Mouse (Mus musculus) hindbrain, embryonic 13.5 days (tissue): ENCODE results near the gene Faap20. TPM values are rescaled to one million over a fixed set of nuclear protein-coding genes. Genes with fewer than 3 reads are reported as not detected.
A peak's percentile ranks its signal among the peaks of the same experiment; 100 is the strongest.

Source experiments
- ATAC-seq: fragments of 200-750 bp; cut with Nextera tagmentation; 2 replicates; pipeline ENCODE4 v1.8.0; 2017; ENCODE audit warnings: moderate TSS enrichment; ENCODE audit not compliant: low FRiP score
- H3K27ac ChIP-seq: fragments of 300-500 bp; sonication (generic); 2 replicates; pipeline ENCODE4 v1.5.1; 2015; ENCODE audit warnings: inconsistent platforms, mild to moderate bottlenecking, moderate library complexity
- H3K27me3 ChIP-seq: fragments of 300-500 bp; sonication (generic); 2 replicates; pipeline ENCODE4 v1.6.1; 2015; ENCODE audit warnings: mild to moderate bottlenecking, inconsistent platforms
- H3K36me3 ChIP-seq: fragments of 300-500 bp; sonication (generic); 2 replicates; pipeline ENCODE4 v1.6.1; 2015; ENCODE audit warnings: mild to moderate bottlenecking, inconsistent platforms
- H3K4me1 ChIP-seq: fragments of 300-500 bp; sonication (generic); replicated peaks from 2 replicates; pipeline ENCODE4 v1.6.1; 2015; ENCODE audit warnings: inconsistent platforms
- H3K4me2 ChIP-seq: fragments of 300-500 bp; sonication (generic); 2 replicates; pipeline ENCODE4 v1.6.1; 2015; ENCODE audit warnings: inconsistent platforms, mild to moderate bottlenecking, moderate library complexity
- H3K4me3 ChIP-seq: fragments of 300-500 bp; sonication (generic); 2 replicates; pipeline ENCODE4 v1.5.1; 2015; ENCODE audit warnings: mild to moderate bottlenecking, inconsistent platforms
- H3K9ac ChIP-seq: fragments of 300-500 bp; sonication (generic); 2 replicates; pipeline ENCODE4 v1.6.1; 2015; ENCODE audit warnings: mild to moderate bottlenecking, inconsistent platforms
- H3K9me3 ChIP-seq: fragments of 300-500 bp; sonication (generic); 2 replicates; pipeline ENCODE4 v1.6.1; 2016; ENCODE audit warnings: inconsistent platforms
- WGBS: fragments of 180-500 bp; shearing (Covaris S2); methylation state at CpG from one replicate; pipeline ENCODE4 v1.1.7; 2015; 5-methylcytosine and 5-hydroxymethylcytosine counted together
- polyA plus RNA-seq: library from polyadenylated mRNA; unstranded; fragments of >200 nt; fragmentation: Nextera tagmentation; extraction: Ambion mirVana; gene quantifications from 2 replicates; pipeline ENCODE4 v1.2.1, GENCODE M21; 2015

Faap20 gene
- polyA plus RNA-seq, 1 experiment from 2014 or later: 78.8 TPM

GRCm38 (mm10) chr4:155222552-155222840, 27.1 kb upstream of the Faap20 start, which contains the start of gene Ski:
Gene Ski (minus strand): TSS chr4:155222592.
- Histone ChIP-seq H3K27me3 (0 out of 2 replicates have a peak, but pooled peaks cover 3% of the 10 kb centered on the region), H3K9me3 (no peaks in the 10 kb centered on the region), H3K4me1 (peaks cover 51% of the 10 kb centered on the region), H3K36me3 (no peaks in the 10 kb centered on the region), H3K4me2 (peak within 1 kb of the TSS; percentile 100), H3K4me3 (peak within 1 kb of the TSS; percentile 93), H3K27ac (peak within 1 kb of the TSS; percentile 95), H3K9ac (peak within 1 kb of the TSS; percentile 98)
- 0% methylated on average over 11 of the region's 63 CpGs for WGBS
- ATAC-seq: no peak

- Histone ChIP-seq H3K9me3 (no peaks in the 10 kb centered on the region), H3K27ac (peak overlapping the region; percentile 95), H3K4me2 (peak overlapping the region; percentile 61), H3K36me3 (no peaks in the 10 kb centered on the region), H3K9ac (peak overlapping the region; percentile 84), H3K27me3 (0 out of 2 replicates have a peak, but pooled peaks cover 3% of the 10 kb centered on the region), H3K4me3 (peak overlapping the region; percentile 93), H3K4me1 (peaks cover 46% of the 10 kb centered on the region)
- ATAC-seq: peak; percentile 100
- under 1% methylated on average over 89 of the region's 116 CpGs for WGBS
Observed at GRCm38 (mm10) chr4:155222841-155223593, 26.6 kb upstream of the Faap20 start.

- Histone ChIP-seq H3K27me3 (0 out of 2 replicates have a peak, but pooled peaks cover 3% of the 10 kb centered on the region), H3K4me3 (peak overlapping the region; percentile 93), H3K36me3 (no peaks in the 10 kb centered on the region), H3K27ac (peak overlapping the region; percentile 95), H3K4me1 (peaks cover 37% of the 10 kb centered on the region), H3K4me2 (peak overlapping the region; percentile 61), H3K9me3 (no peaks in the 10 kb centered on the region), H3K9ac (peak overlapping the region; percentile 84)
- no peak for ATAC-seq
- WGBS: 33% methylated on average over 20 of the region's 20 CpGs
Observed at GRCm38 (mm10) chr4:155223594-155224528, 25.7 kb upstream of the Faap20 start.

- H3K27ac ChIP-seq: no peak overlapping the region
- H3K4me1 ChIP-seq: peaks cover 17% of the 10 kb centered on the region
- H3K9ac ChIP-seq: no peak overlapping the region; the same call in 1 of the 2 replicates
- H3K27me3 ChIP-seq: 0 out of 2 replicates have a peak, but pooled peaks cover 3% of the 10 kb centered on the region
- WGBS: 82% methylated on average over 5 of the region's 5 CpGs
- no peaks in the 10 kb centered on the region for H3K36me3 ChIP-seq
- H3K4me3 ChIP-seq: no peak overlapping the region
- H3K9me3 ChIP-seq: no peaks in the 10 kb centered on the region
- H3K4me2 ChIP-seq: no peak overlapping the region
- no peak for ATAC-seq
Observed at GRCm38 (mm10) chr4:155225918-155226317, 23.7 kb upstream of the Faap20 start.

DNA sequence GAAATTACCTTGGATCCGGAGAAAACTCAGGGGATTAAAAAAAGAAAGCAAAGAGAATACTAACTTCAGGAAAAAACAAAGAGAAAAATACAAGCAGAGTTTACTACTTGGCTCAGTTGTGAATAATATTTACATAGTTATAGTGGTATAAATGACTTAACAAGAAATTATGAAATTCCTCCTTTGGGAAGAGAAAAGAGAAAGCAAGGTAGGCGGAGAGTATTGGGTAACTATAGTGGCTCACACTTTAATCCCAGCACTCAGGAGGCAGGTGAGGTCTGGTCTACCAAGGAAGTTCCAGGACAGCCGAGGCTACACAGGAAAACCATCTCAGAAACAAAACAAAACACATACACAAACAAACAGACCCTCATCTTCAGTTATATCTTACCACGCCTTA, 21.6 kb upstream of the Faap20 start:
- H3K36me3 ChIP-seq: no peaks in the 10 kb centered on the region
- H3K9ac ChIP-seq: no peak overlapping the region
- H3K27ac ChIP-seq: no peak overlapping the region
- no peak overlapping the region for H3K4me2 ChIP-seq
- WGBS: 96% methylated on average over 4 of the region's 4 CpGs
- H3K27me3 ChIP-seq: 0 out of 2 replicates have a peak, but pooled peaks cover 3% of the 10 kb centered on the region
- no peak for ATAC-seq
- H3K4me3 ChIP-seq: no peak overlapping the region
- peaks cover 12% of the 10 kb centered on the region; the same call in 1 of the 2 replicates for H3K4me1 ChIP-seq
- no peaks in the 10 kb centered on the region for H3K9me3 ChIP-seq

GRCm38 (mm10) chr4:155228461-155228860, 21.1 kb upstream of the Faap20 start:
- ATAC-seq: no peak
- WGBS: 83% methylated on average over 5 of the region's 5 CpGs

GRCm38 (mm10) chr4:155233878-155234277, 15.7 kb upstream of the Faap20 start:
- no peak for ATAC-seq
- Histone ChIP-seq H3K9me3 (no peaks in the 10 kb centered on the region), H3K4me3 (no peak overlapping the region), H3K27ac (peak overlapping the region; percentile 93), H3K4me1 (peaks cover 47% of the 10 kb centered on the region), H3K9ac (peak overlapping the region; percentile 73), H3K27me3 (no peaks in the 10 kb centered on the region), H3K36me3 (no peaks in the 10 kb centered on the region), H3K4me2 (no peak overlapping the region)
- WGBS: 22% methylated on average over 10 of the region's 10 CpGs

More at GRCm38 (mm10) chr4:155228461-155228860, 21.1 kb upstream of the Faap20 start:
- H3K4me2 ChIP-seq: no peak overlapping the region
- peaks cover 14% of the 10 kb centered on the region for H3K4me1 ChIP-seq
- H3K27me3 ChIP-seq: 0 out of 2 replicates have a peak, but pooled peaks cover 3% of the 10 kb centered on the region
- no peaks in the 10 kb centered on the region for H3K36me3 ChIP-seq
- H3K9me3 ChIP-seq: no peaks in the 10 kb centered on the region
- no peak overlapping the region for H3K27ac ChIP-seq
- H3K4me3 ChIP-seq: no peak overlapping the region
- H3K9ac ChIP-seq: no peak overlapping the region

DNA sequence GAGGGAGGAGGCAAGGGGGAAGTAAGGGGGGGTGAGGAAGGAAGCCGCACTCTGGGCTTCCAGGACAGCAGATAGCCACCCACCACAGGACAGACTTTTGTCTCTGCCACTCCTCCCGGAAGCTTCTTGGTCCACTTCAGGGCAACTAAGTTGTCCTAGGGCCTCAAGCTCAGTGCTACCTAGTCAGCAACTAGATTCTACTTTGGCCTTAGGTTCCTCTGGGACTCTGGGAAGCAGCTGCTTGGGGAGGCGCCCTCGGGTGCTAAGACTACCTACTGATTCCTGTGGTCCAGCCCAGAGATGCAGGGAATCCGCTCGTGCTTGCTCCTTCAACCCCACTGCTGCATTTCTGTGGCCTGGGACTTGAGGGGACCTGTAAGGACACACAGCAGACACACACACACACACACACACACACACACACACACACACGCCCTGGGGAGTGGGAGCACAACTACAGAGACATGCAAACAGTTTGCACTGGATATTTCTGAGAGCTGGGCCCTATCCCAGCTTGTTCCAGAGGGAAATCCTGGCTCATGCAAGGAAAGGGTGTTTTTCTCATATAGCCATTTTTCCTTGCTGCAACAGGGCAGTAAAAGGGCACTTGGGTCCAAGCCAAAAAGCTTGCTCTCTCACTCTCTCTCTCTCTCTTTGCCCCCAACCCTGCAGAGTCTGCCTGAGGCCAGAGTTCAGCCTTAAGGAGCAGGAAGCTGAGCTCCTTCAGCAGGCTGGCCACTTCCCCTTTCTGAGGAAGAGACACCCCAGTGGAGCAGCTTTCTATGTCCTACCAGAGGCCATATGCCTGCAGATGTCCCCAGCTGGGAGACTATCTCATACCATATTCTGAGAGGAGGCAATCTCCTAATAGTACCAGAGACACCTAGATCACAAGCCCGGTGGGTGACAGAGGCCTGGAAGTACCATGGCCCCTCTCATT, 15.0 kb upstream of the Faap20 start:
- Histone ChIP-seq H3K4me2 (peak overlapping the region; percentile 43; the same call in 1 of the 2 replicates), H3K9ac (peak overlapping the region; percentile 73), H3K9me3 (no peaks in the 10 kb centered on the region), H3K36me3 (no peaks in the 10 kb centered on the region), H3K27me3 (no peaks in the 10 kb centered on the region), H3K4me1 (peaks cover 47% of the 10 kb centered on the region), H3K27ac (peak overlapping the region; percentile 93), H3K4me3 (no peak overlapping the region)
- 63% methylated on average over 8 of the region's 8 CpGs for WGBS
- ATAC-seq: no peak; the same call in 1 of the 2 replicates

DNA sequence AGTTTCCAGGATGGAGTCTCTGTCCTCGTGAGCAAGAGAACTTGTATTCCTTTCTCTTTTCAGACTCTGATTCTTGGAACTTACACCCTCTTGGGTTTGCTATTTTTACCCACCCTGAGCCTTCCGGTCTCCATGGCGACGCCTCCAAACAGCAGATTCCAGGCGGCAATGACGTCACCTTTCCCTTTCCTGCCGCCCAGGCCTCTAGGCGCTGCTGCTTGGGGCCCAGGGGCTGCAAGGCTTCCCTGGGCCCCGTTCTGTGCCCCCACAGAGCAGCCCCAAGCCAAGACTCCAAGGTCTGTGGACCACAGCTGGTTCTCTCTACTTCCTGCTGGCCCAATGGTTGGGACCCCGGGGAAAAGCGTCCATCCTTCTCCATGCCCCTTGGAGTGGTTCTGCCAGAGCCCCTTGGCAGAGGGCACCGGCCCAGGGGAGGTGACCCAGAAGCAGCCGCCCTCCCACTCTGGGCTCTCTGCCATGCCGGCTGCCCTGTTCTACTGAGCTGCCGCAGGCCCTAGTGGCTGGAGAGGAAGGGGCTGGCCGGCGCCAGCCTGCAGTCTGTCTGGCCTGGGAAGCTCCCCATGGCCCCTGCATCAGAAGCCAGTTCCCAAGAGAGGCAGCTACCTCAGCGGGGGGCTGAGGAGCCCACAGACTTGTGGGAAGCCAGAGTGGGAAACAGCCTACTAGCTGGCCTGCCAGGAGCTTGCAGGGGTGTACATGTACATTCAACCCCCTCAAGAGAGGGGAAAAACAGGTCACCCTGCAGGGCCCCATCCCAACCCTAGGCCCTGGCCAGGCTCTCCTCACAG, 14.1 kb upstream of the Faap20 start:
- H3K4me2 ChIP-seq: peak overlapping the region; percentile 43
- 14% methylated on average over 18 of the region's 18 CpGs for WGBS
- H3K27ac ChIP-seq: peak overlapping the region; percentile 93
- peaks cover 47% of the 10 kb centered on the region for H3K4me1 ChIP-seq
- no peaks in the 10 kb centered on the region for H3K36me3 ChIP-seq
- peak overlapping the region; percentile 73 for H3K9ac ChIP-seq
- no peaks in the 10 kb centered on the region for H3K9me3 ChIP-seq
- peak; percentile 82 for ATAC-seq
- H3K4me3 ChIP-seq: no peak overlapping the region
- no peaks in the 10 kb centered on the region for H3K27me3 ChIP-seq

DNA sequence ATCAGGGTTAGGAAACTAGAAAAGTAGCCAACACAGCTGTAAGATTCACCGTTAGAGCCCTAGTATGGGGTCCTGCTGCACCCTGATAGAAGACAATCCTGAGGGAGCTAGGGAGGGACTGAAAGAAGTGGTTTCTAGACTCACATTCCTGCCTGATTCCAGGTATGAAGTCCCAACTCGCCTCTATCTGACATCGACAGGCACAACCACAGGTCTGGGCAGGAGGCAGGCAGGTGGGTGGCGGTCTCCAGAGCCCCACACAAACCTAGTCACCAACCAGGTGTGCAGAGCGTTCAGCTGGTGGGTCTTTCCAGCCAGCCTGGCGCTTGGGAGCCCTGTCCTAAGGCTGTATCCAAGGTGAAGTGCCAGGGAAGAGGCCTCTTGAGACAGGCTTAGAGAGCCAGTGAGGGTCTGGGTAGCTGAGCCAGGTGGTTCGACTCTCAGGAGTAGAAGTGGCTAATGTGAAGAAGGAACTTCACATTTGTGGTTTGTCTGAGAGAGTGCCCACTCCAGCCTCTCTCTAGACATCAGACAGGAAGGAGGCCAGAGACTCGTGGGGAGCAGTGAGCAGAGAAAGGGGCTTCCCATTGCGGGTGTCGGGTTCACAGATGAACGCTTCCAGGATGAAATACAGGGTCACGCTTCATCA, 12.7 kb upstream of the Faap20 start:
- Histone ChIP-seq H3K27me3 (no peaks in the 10 kb centered on the region), H3K4me1 (peaks cover 43% of the 10 kb centered on the region), H3K9me3 (no peaks in the 10 kb centered on the region), H3K4me2 (no peak overlapping the region), H3K9ac (no peak overlapping the region; the same call in 1 of the 2 replicates), H3K4me3 (no peak overlapping the region), H3K36me3 (no peaks in the 10 kb centered on the region), H3K27ac (no peak overlapping the region; the same call in 1 of the 2 replicates)
- 76% methylated on average over 12 of the region's 12 CpGs for WGBS
- ATAC-seq: no peak
